Mouse (Mus musculus): Measurements from ENCODE around the gene Leng8. TPM values are rescaled to one million over a fixed set of nuclear protein-coding genes. Genes with fewer than 3 reads are reported as not detected.
A peak's percentile ranks its signal among the peaks of the same experiment; 100 is the strongest.

The Leng8 gene
- total and polyA plus RNA-seq, 3 experiments: 23.2 to 46.6 (median 33.5) TPM

DNA sequence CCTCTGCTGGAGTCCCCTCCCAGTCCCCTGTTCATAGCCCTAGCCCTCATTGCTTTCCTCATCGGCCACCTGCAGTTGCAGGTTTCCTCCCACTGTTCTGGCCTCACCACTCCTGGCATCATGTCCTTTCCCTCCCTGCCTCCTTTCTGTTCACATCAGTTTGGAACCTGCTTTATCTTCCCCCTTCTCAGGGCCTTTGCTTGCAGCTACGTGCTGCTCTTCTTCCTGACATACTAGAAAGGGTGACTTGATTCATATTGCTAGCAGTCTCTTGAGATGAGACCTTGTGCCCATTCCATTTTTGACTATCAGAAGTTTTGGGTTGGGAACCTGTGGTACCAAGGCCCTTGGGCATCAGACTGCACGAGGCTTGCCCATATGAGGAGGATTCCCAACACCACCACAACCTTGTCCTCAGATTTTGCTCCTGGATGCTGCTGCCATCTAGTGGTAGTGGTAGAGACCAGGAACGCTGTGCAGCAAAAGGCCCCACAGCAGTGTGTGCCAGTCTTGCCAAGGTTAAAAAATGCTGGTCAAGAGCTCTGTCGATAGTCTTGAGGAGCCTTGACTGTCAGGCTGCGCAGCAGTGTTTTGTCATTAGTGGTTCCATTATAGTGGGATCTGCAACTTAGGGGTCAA, 8.8 kb downstream of the Leng8 start:
- DNase-seq (ENCODE audit: extremely low read depth): peak; percentile 60
- Histone ChIP-seq H3K27ac (ENCODE audit: insufficient read depth, low read depth) (no peak overlapping the region), H3K27me3 (replicated peaks) (no peaks in the 10 kb centered on the region), H3K4me1 (ENCODE audit: control insufficient read depth in 1 of 2, insufficient read depth in 2 of 2) (peaks cover 17 to 45% of the 10 kb centered on the region in 2 experiments), H3K9ac (ENCODE audit: insufficient read depth, low read depth) (no peak overlapping the region), H3K79me2 (replicated peaks; ENCODE audit: control insufficient read depth, extremely low read depth, insufficient read depth, poor library complexity, severe bottlenecking) (peaks cover 2% of the 10 kb centered on the region; the same call in 1 of the 2 replicates), H3K4me3 (replicated peaks in 1 of 3; ENCODE audit: low read depth in 2 of 3, low read length in 2 of 3, poor library complexity in 1 of 3) (no peak overlapping the region), H3K4me2 (ENCODE audit: insufficient read depth, low read depth, poor library complexity, severe bottlenecking) (no peak overlapping the region), H3K9me3 (replicated peaks; ENCODE audit: low read length) (no peaks in the 10 kb centered on the region), H3K36me3 (replicated peaks in 1 of 2; ENCODE audit: control insufficient read depth in 1 of 2, insufficient read depth in 1 of 2, low read length in 1 of 2) (peaks cover 75 to 79% of the 10 kb centered on the region in 2 experiments)
- dilution Hi-C loops (cut with MboI; ENCODE audit: extremely low pct_ligation_motif_present, extremely low pct_unique_long_range_greater_than_20kb, low sequenced_read_pairs) (no loop called here), in situ Hi-C loops (cut with MboI; ENCODE audit: low pct_ligation_motif_present, low pct_unique_long_range_greater_than_20kb, low sequenced_read_pairs) (no loop called here)
- TF ChIP-seq IRF4 (IDR thresholded peaks at IDR 0.05; ENCODE audit: low read depth, low read length) (no peak), MAX (IDR thresholded peaks at IDR 0.05; ENCODE audit: low read length) (no peak), RAD21 (IDR thresholded peaks at IDR 0.05; ENCODE audit: low read depth, low read length) (peak; percentile 72), CTCF (conservative IDR thresholded peaks at IDR 0.05 in 1 of 2, IDR thresholded peaks at IDR 0.05 in 1 of 2; ENCODE audit: low read depth in 2 of 2, low read length in 2 of 2) (peak; percentile 77 to 81), SMC3 (IDR thresholded peaks at IDR 0.05; ENCODE audit: low read depth, low read length) (peak; percentile 70), KAT2A (IDR thresholded peaks at IDR 0.05; ENCODE audit: insufficient replicate concordance, low read length) (no peak), POLR2AphosphoS2 (IDR thresholded peaks at IDR 0.05; ENCODE audit: low read depth, low read length) (no peak)

DNA sequence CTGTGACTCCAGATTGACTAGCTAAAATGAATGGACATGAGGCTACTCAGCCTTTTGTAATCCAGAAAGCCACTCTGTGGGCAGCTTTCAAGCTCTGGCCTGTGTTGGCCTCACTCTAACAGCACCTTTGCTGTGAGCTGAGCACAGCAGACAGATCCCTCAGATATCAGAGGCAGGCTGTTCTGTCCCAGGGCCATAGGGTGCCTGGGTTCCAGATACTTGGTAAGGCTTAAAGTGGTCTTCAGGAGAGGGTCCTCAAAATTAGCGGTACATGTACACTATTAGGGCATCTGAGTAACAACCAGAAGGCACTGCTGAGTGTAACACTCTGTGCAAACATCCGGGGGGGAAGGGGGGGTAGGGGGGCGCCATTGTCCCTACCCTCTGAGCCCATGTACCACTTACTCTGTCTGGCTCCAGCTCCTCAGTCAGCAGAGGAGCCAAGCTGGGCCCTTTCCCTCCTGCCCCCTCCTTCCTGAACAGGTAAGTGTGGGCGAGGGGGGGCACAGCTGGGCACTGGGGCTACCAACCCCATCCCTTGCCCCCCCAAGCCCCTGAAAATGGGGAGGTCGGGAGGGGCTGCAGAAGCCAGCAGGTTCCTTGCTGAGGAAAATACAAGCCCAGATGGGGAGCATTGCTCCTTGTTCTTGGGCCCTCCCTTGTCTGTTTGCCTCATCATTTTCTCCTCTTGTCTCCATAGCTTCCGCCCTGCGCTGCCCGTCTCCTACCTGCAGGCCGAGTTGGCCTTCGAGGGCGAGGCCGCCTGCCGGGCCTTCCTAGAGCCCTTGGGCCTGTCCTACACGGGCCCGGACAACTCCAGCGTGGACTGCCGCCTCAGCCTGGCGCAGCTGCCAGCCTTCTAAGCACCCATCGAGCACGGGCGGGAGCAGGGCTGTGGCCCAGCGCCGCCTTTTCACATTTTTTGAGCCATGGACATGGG, 9.7 kb downstream of the Leng8 start:
- dilution Hi-C loops (cut with MboI; ENCODE audit: extremely low pct_ligation_motif_present, extremely low pct_unique_long_range_greater_than_20kb, low sequenced_read_pairs): no loop called here
- H3K79me2 ChIP-seq (replicated peaks; ENCODE audit: control insufficient read depth, extremely low read depth, insufficient read depth, poor library complexity, severe bottlenecking): peaks cover 2% of the 10 kb centered on the region; the same call in 1 of the 2 replicates
- H3K4me1 ChIP-seq (ENCODE audit: control insufficient read depth in 1 of 2, insufficient read depth in 2 of 2): peaks cover 19 to 45% of the 10 kb centered on the region in 2 experiments
- in situ Hi-C loops (cut with MboI; ENCODE audit: low pct_ligation_motif_present, low pct_unique_long_range_greater_than_20kb, low sequenced_read_pairs): no loop called here
- H3K4me2 ChIP-seq (ENCODE audit: insufficient read depth, low read depth, poor library complexity, severe bottlenecking): no peak overlapping the region
- no peak for TF ChIP-seq POLR2AphosphoS2 (IDR thresholded peaks at IDR 0.05; ENCODE audit: low read depth, low read length)
- no peak for TF ChIP-seq ZNF384 (IDR thresholded peaks at IDR 0.05; ENCODE audit: low read depth, low read length)
- TF ChIP-seq HCFC1 (IDR thresholded peaks at IDR 0.05; ENCODE audit: low read depth, low read length): no peak
- TF ChIP-seq E2F4 (IDR thresholded peaks at IDR 0.05; ENCODE audit: insufficient replicate concordance, low read depth, low read length): no peak
- no peak for TF ChIP-seq MEF2A (IDR thresholded peaks at IDR 0.05; ENCODE audit: borderline replicate concordance, low read depth, low read length)
- no peak for TF ChIP-seq SMC3 (IDR thresholded peaks at IDR 0.05; ENCODE audit: low read depth, low read length)
- TF ChIP-seq NELFE (IDR thresholded peaks at IDR 0.05; ENCODE audit: low read depth, low read length): no peak
- H3K36me3 ChIP-seq (replicated peaks in 1 of 2; ENCODE audit: control insufficient read depth in 1 of 2, insufficient read depth in 1 of 2, low read length in 1 of 2): peaks cover 67 to 70% of the 10 kb centered on the region in 2 experiments
- DNase-seq (ENCODE audit: extremely low read depth): no peak
- no peaks in the 10 kb centered on the region for H3K27me3 ChIP-seq (replicated peaks)
- no peak overlapping the region for H3K27ac ChIP-seq (ENCODE audit: insufficient read depth, low read depth)
- H3K9ac ChIP-seq (ENCODE audit: insufficient read depth, low read depth): no peak overlapping the region
- no peak overlapping the region for H3K4me3 ChIP-seq (replicated peaks in 1 of 3; ENCODE audit: low read depth in 2 of 3, low read length in 2 of 3, poor library complexity in 1 of 3)
- no peaks in the 10 kb centered on the region for H3K9me3 ChIP-seq (replicated peaks; ENCODE audit: low read length)
